Mouse (Mus musculus) intestine, embryonic 14.5 days (tissue): ENCODE measurements around the gene Bcar3. TPM values are rescaled to one million over a fixed set of nuclear protein-coding genes. Genes with fewer than 3 reads are reported as not detected.

Experiments
- ATAC-seq: fragments of 200-750 bp; cut with Nextera tagmentation; replicated peaks from 2 replicates; pipeline ENCODE4 v1.8.0; 2017; ENCODE audit warnings: low read depth, moderate number of reproducible peaks, moderate TSS enrichment, moderate library complexity; ENCODE audit not compliant: low FRiP score, low TSS enrichment
- DNase-seq: peaks from one replicate; pipeline ENCODE4 v3.0.0-alpha.2; 2018; ENCODE audit warnings: low spot score
- H3K27ac ChIP-seq: fragments of 300-500 bp; sonication (generic); 2 replicates; pipeline ENCODE4 v1.5.1; 2014; ENCODE audit warnings: low read depth, mild to moderate bottlenecking, control low read depth
- H3K27me3 ChIP-seq: fragments of 300-500 bp; sonication (generic); replicated peaks from 2 replicates; pipeline ENCODE4 v1.6.1; 2014; ENCODE audit warnings: low read length, control low read depth; ENCODE audit not compliant: control insufficient read depth, insufficient read depth
- H3K36me3 ChIP-seq: fragments of 300-500 bp; sonication (generic); 2 replicates; pipeline ENCODE4 v1.6.1; 2014; ENCODE audit warnings: low read length, control low read depth; ENCODE audit not compliant: control insufficient read depth, insufficient read depth
- H3K4me1 ChIP-seq: fragments of 300-500 bp; sonication (generic); replicated peaks from 2 replicates; pipeline ENCODE4 v1.6.1; 2014; ENCODE audit warnings: low read length, control low read depth, mixed read lengths; ENCODE audit not compliant: control insufficient read depth, insufficient read depth
- H3K4me2 ChIP-seq: fragments of 300-500 bp; sonication (generic); 2 replicates; pipeline ENCODE4 v1.6.1; 2014; ENCODE audit warnings: low read length
- H3K4me3 ChIP-seq: fragments of 300-500 bp; sonication (generic); 2 replicates; pipeline ENCODE4 v1.5.1; 2014; ENCODE audit warnings: low read depth, low read length, control low read depth, mixed read lengths
- H3K9ac ChIP-seq: fragments of 300-500 bp; sonication (generic); 2 replicates; pipeline ENCODE4 v1.6.1; 2014; ENCODE audit warnings: mild to moderate bottlenecking, low read length
- H3K9me3 ChIP-seq: fragments of 300-500 bp; sonication (generic); 2 replicates; pipeline ENCODE4 v1.6.1; 2016; ENCODE audit warnings: low read length, control low read depth; ENCODE audit not compliant: control insufficient read depth
- WGBS: fragments of 180-500 bp; shearing (Covaris S2); extraction: QIAGEN DNeasy Blood & Tissue Kit; methylation state at CpG from one replicate; pipeline ENCODE4 v1.1.7; 2014; 5-methylcytosine and 5-hydroxymethylcytosine counted together
- microRNA counts: library from miRNA; unstranded; fragments of <30 nt; microRNA quantifications from one replicate; lab custom pipeline; 2016
- microRNA-seq: library from miRNA; unstranded; fragments of <30 nt; microRNA quantifications from one replicate; pipeline ENCODE4, GENCODE M21; 2016
- polyA plus RNA-seq: library from polyadenylated mRNA; unstranded; fragments of >200 nt; fragmentation: Nextera tagmentation; extraction: Ambion mirVana; gene quantifications from 2 replicates; pipeline ENCODE4 v1.2.1, GENCODE M21; 2014

The Bcar3 gene
- polyA plus RNA-seq, 1 experiment from 2014 or later = 24.0 TPM

GRCm38 (mm10) chr3:122565285-122565684 is 271.3 kb downstream of the Bcar3 start:
- Histone ChIP-seq H3K9me3 (no peaks in the 10 kb centered on the region), H3K9ac (no peak overlapping the region), H3K4me1 (0 out of 2 replicates have a peak, but pooled peaks cover 3% of the 10 kb centered on the region), H3K27ac (no peak overlapping the region), H3K4me2 (no peak overlapping the region), H3K4me3 (no peak overlapping the region), H3K27me3 (no peaks in the 10 kb centered on the region), H3K36me3 (peaks cover 45% of the 10 kb centered on the region)
- DNase-seq = no peak
- 15% methylated on average over 7 of the region's 7 CpGs for WGBS
- no peak for ATAC-seq

DNA sequence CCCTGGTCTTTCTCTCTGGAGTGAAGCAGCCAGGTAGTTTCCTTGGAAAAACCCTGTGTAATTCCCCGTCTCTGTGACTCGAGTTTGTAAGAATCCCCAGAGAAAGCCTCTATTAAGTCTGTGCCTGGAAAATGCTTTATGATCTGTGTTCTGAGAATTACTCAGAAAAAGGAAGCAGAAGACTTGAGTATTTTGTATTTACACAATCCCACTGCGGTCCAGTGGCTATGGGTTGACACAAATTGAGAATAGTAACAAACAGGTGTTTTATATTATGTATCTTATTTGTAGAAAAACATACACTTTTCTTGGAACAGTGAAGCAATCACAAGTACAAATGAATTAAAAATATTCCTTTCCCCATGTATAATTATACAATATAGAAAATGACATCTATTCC is 272.2 kb downstream of the Bcar3 start:
- Histone ChIP-seq H3K4me3 (no peak overlapping the region), H3K36me3 (peaks cover 45% of the 10 kb centered on the region)
- 42% methylated on average over 3 of the region's 3 CpGs for WGBS

GRCm38 (mm10) chr3:122566549-122566948 is 272.6 kb downstream of the Bcar3 start:
- Histone ChIP-seq H3K4me3 (no peak overlapping the region), H3K4me1 (0 out of 2 replicates have a peak, but pooled peaks cover 3% of the 10 kb centered on the region), H3K27me3 (no peaks in the 10 kb centered on the region), H3K27ac (no peak overlapping the region), H3K9ac (no peak overlapping the region), H3K9me3 (no peaks in the 10 kb centered on the region), H3K4me2 (no peak overlapping the region), H3K36me3 (peaks cover 41% of the 10 kb centered on the region)
- no peak for DNase-seq
- ATAC-seq = no peak
- WGBS = 53% methylated on average over 4 of the region's 4 CpGs

More for the DNA sequence above, 272.2 kb downstream of the Bcar3 start:
- Histone ChIP-seq H3K9ac (no peak overlapping the region), H3K27me3 (no peaks in the 10 kb centered on the region), H3K9me3 (no peaks in the 10 kb centered on the region), H3K4me2 (no peak overlapping the region), H3K4me1 (0 out of 2 replicates have a peak, but pooled peaks cover 3% of the 10 kb centered on the region), H3K27ac (no peak overlapping the region)
- ATAC-seq (no peak), DNase-seq (no peak)

DNA sequence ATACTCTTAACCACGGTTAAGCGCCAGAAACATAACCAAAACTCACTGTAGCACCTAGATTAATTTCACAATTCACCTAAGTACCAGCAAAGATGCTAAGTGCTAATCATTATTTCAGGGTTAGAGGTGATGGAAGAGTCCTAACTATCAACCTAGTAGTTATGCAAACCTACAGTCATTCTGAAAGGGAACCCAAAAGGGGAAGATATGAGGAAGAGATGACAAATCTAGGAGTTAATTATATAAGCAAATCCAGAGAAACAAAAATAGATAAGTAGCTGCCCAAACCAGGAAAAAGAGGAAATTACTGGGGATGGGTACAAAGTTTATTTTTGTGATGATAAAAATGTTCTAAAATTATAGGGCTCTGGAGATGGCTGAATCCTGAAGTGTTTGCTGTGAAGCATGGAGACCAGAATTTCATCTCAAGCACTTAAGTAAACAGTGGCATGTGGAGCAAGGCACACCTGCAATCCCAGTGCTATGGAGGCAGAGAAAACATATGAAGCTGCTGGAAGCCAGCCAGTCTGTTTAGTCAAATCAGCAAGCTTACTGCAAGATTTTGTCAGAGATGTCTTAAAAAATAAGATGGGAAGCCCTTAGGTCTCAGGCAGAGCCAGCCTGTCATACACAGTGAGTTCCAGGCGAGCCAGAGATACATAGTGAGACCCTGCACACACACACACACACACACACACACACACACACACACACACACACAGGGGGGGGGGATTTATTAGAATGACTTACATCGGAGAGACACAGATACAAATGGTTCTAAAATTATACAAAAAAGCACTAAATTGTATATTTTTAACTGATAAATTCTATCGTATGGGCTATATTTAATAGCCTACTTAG is 279.7 kb downstream of the Bcar3 start:
- ATAC-seq (no peak), DNase-seq (no peak)
- H3K9me3 ChIP-seq = no peaks in the 10 kb centered on the region
- H3K27ac ChIP-seq = no peak overlapping the region
- H3K4me1 ChIP-seq = peaks cover 7% of the 10 kb centered on the region
- H3K36me3 ChIP-seq = peaks cover 4% of the 10 kb centered on the region
- no peak overlapping the region for H3K4me2 ChIP-seq
- H3K4me3 ChIP-seq = no peak overlapping the region
- H3K27me3 ChIP-seq = no peaks in the 10 kb centered on the region
- no peak overlapping the region for H3K9ac ChIP-seq
- WGBS = 80% methylated on average over 5 of the region's 5 CpGs

DNA sequence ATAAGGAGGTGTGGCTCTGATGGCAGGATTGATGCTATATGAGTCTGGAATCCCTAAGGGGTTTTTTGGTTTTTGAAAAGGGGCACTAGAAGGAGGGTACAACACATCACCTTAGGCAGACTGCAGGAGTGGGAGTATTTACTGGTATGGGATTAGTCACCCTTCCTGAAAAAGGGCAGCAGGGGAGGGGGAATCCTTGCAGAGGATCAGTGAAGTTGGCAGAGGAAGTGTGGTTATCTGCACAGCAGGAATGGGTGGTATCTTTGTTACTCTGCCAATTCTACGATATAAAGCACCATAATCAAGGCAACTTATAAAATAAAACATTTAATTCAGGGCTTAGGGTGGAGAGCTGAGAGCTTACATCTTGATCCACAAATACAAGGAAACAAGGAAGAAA is 281.0 kb downstream of the Bcar3 start:
- 89% methylated on average over 1 of the region's 1 CpGs for WGBS
- ATAC-seq (no peak), DNase-seq (no peak)
- no peak overlapping the region for H3K27ac ChIP-seq
- no peak overlapping the region for H3K9ac ChIP-seq
- H3K4me2 ChIP-seq = no peak overlapping the region
- peaks cover 7% of the 10 kb centered on the region for H3K4me1 ChIP-seq
- peaks cover 4% of the 10 kb centered on the region for H3K36me3 ChIP-seq
- H3K4me3 ChIP-seq = no peak overlapping the region
- no peaks in the 10 kb centered on the region for H3K27me3 ChIP-seq
- H3K9me3 ChIP-seq = no peaks in the 10 kb centered on the region

GRCm38 (mm10) chr3:122577360-122577759 is 283.4 kb downstream of the Bcar3 start:
- no peak overlapping the region for H3K9ac ChIP-seq
- H3K27me3 ChIP-seq = no peaks in the 10 kb centered on the region
- no peak overlapping the region for H3K4me3 ChIP-seq
- no peaks in the 10 kb centered on the region for H3K9me3 ChIP-seq
- peaks cover 4% of the 10 kb centered on the region; the same call in 1 of the 2 replicates for H3K36me3 ChIP-seq
- no peak for ATAC-seq
- H3K4me2 ChIP-seq = no peak overlapping the region
- no peak for DNase-seq
- peaks cover 7% of the 10 kb centered on the region for H3K4me1 ChIP-seq
- H3K27ac ChIP-seq = no peak overlapping the region

MicroRNAs encoded within 50 kb of the gene (microRNA counts, 519-probe panel; counts per million panel counts)
- not detected for microRNA mmu-miR-760 (lab: Ali Mortazavi, UCI)

Small RNA genes lying within 50 kb of the gene (microRNA-seq; reads per million reads assigned to microRNA genes)
- 62.4 reads per million, percentile 54 among the genes with 10 or more reads in this experiment for gene Mir760
- not detected for gene Mir7657

Other genes starting within 250 kb of the Bcar3 start
- gene Abca4, start 249.7 kb upstream of the Bcar3 start, polyA plus RNA-seq = 0.99 and 2.2 TPM in 2 replicates
- 43.7 and 61.5 TPM in 2 replicates for gene Gclm, start 48.6 kb upstream of the Bcar3 start, polyA plus RNA-seq
- 78.5 and 83.0 TPM in 2 replicates for gene Dnttip2, start 19.7 kb upstream of the Bcar3 start, polyA plus RNA-seq